Mouse (Mus musculus) kidney, postnatal 10 days (tissue): ENCODE measurements at regions not wholly inside any gene's neighbourhood (a gene's known extent, or its start where the extent isn't known, plus 50 kb on each side); places are given as distances from the start of the nearest gene placed in this dataset.

Experiments used
- DNase-seq: peaks from one replicate; pipeline ENCODE4 v3.0.0; 2021; ENCODE audit warnings: mixed read lengths

GRCm38 (mm10) chr10:96863230-96863629 is 246.4 kb downstream of the Btg1 start:
- no peak for DNase-seq

- no peak for DNase-seq
Observed at GRCm38 (mm10) chr10:96866468-96866867, 249.7 kb downstream of the Btg1 start.

GRCm38 (mm10) chr10:96871559-96872160 is 254.9 kb downstream of the Btg1 start:
- peak; percentile 11 for DNase-seq

GRCm38 (mm10) chr10:96874646-96875045 is 257.8 kb downstream of the Btg1 start:
- DNase-seq: no peak

GRCm38 (mm10) chr10:96875676-96876075 is 258.9 kb downstream of the Btg1 start:
- no peak for DNase-seq

- DNase-seq: no peak
Observed at GRCm38 (mm10) chr10:96879425-96879824, 262.6 kb downstream of the Btg1 start.

GRCm38 (mm10) chr10:96880771-96881170 is 264.0 kb downstream of the Btg1 start:
- no peak for DNase-seq

GRCm38 (mm10) chr10:96881212-96881611 is 264.4 kb downstream of the Btg1 start:
- DNase-seq: no peak

GRCm38 (mm10) chr10:96881660-96882059 is 264.9 kb downstream of the Btg1 start:
- DNase-seq: no peak

GRCm38 (mm10) chr10:96901150-96901549 is 284.3 kb downstream of the Btg1 start:
- no peak for DNase-seq

GRCm38 (mm10) chr10:96905098-96905809 is 288.4 kb downstream of the Btg1 start:
- DNase-seq: no peak

GRCm38 (mm10) chr10:96909661-96910315 is 293.0 kb downstream of the Btg1 start:
- no peak for DNase-seq

- DNase-seq: no peak
Observed at GRCm38 (mm10) chr10:96921181-96921580, 304.4 kb downstream of the Btg1 start.

GRCm38 (mm10) chr10:96924266-96924672 is 307.5 kb downstream of the Btg1 start:
- DNase-seq: no peak

- no peak for DNase-seq
Observed at GRCm38 (mm10) chr10:96924722-96925121, 307.9 kb downstream of the Btg1 start.

GRCm38 (mm10) chr10:96925771-96926170 is 309.0 kb downstream of the Btg1 start:
- no peak for DNase-seq

GRCm38 (mm10) chr10:96934661-96935060 is 317.9 kb downstream of the Btg1 start:
- DNase-seq: peak; percentile 82

- no peak for DNase-seq
Observed at GRCm38 (mm10) chr10:96940887-96941518, 324.2 kb downstream of the Btg1 start.

GRCm38 (mm10) chr10:96944229-96944628 is 327.4 kb downstream of the Btg1 start:
- no peak for DNase-seq

GRCm38 (mm10) chr10:96947971-96948370 is 331.2 kb downstream of the Btg1 start:
- DNase-seq: no peak

- DNase-seq: peak; percentile 8
Observed at GRCm38 (mm10) chr10:96948871-96949270, 332.1 kb downstream of the Btg1 start.

- DNase-seq: peak; percentile 6
Observed at GRCm38 (mm10) chr10:96955036-96955775, 338.4 kb downstream of the Btg1 start.
